Mouse (Mus musculus): ENCODE results near the gene Ncam1. TPM values are rescaled to one million over a fixed set of nuclear protein-coding genes. Genes with fewer than 3 reads are reported as not detected.

The Ncam1 gene
- polyA plus RNA-seq, 1 experiment: 3.2 TPM

- no peak for DNase-seq
- Histone ChIP-seq H3K4me3 (ENCODE audit: insufficient read depth, low read depth, low read length) (no peak overlapping the region), H3K36me3 (ENCODE audit: control insufficient read depth, insufficient read depth, low read length) (no peaks in the 10 kb centered on the region), H3K27me3 (replicated peaks; ENCODE audit: control insufficient read depth, insufficient read depth, low read length) (no peaks in the 10 kb centered on the region), H3K4me1 (ENCODE audit: control insufficient read depth, insufficient read depth, low read length) (no peaks in the 10 kb centered on the region), H3K27ac (ENCODE audit: insufficient read depth, low read depth, low read length) (no peak overlapping the region)
- 83% methylated on average over 2 of the region's 2 CpGs for WGBS
- TF ChIP-seq POLR2A (IDR thresholded peaks at IDR 0.05; ENCODE audit: low read depth, low read length) (no peak), CTCF (conservative IDR thresholded peaks at IDR 0.05; ENCODE audit: insufficient read depth, insufficient read length, low read depth, low read length) (no peak)
These were observed 206.7 kb downstream of the Ncam1 start for GRCm38 (mm10) chr9:49592006-49592405.

DNA sequence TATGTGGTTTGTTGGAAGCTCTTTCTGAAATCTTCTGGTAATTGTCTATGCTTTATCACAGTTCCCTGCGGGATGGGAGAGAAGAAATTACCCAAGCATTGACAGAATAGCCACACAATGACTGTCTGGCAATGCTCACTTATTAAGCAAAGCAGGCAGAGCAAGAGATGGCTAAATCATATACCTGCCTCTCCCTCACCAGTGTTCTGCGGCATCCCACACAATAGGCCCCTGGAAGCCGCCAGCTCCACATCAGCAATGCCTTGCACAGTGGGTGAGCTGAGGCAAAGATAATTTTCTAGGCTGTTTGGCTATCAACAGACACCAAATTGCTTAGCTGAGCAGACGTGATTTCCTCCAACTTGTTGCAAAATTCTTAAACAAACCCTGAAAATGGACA, 208.5 kb downstream of the Ncam1 start:
- Histone ChIP-seq H3K27ac (ENCODE audit: insufficient read depth, low read depth, low read length) (no peak overlapping the region), H3K36me3 (ENCODE audit: control insufficient read depth, insufficient read depth, low read length) (no peaks in the 10 kb centered on the region), H3K27me3 (replicated peaks; ENCODE audit: control insufficient read depth, insufficient read depth, low read length) (no peaks in the 10 kb centered on the region), H3K4me3 (ENCODE audit: insufficient read depth, low read depth, low read length) (no peak overlapping the region), H3K4me1 (ENCODE audit: control insufficient read depth, insufficient read depth, low read length) (no peaks in the 10 kb centered on the region)
- TF ChIP-seq POLR2A (IDR thresholded peaks at IDR 0.05; ENCODE audit: low read depth, low read length): no peak
- no peak for TF ChIP-seq CTCF (conservative IDR thresholded peaks at IDR 0.05; ENCODE audit: insufficient read depth, insufficient read length, low read depth, low read length)
- DNase-seq: no peak
- WGBS: 84% methylated on average over 4 of the region's 4 CpGs

- Histone ChIP-seq H3K27ac (ENCODE audit: insufficient read depth, low read depth, low read length) (no peak overlapping the region), H3K4me3 (ENCODE audit: insufficient read depth, low read depth, low read length) (no peak overlapping the region), H3K27me3 (replicated peaks; ENCODE audit: control insufficient read depth, insufficient read depth, low read length) (no peaks in the 10 kb centered on the region), H3K4me1 (ENCODE audit: control insufficient read depth, insufficient read depth, low read length) (no peaks in the 10 kb centered on the region), H3K36me3 (ENCODE audit: control insufficient read depth, insufficient read depth, low read length) (no peaks in the 10 kb centered on the region)
- DNase-seq: no peak
- TF ChIP-seq POLR2A (IDR thresholded peaks at IDR 0.05; ENCODE audit: low read depth, low read length) (no peak), CTCF (conservative IDR thresholded peaks at IDR 0.05; ENCODE audit: insufficient read depth, insufficient read length, low read depth, low read length) (no peak)
- WGBS: 97% methylated on average over 4 of the region's 4 CpGs
These were observed 221.6 kb downstream of the Ncam1 start for GRCm38 (mm10) chr9:49577136-49577535.

DNA sequence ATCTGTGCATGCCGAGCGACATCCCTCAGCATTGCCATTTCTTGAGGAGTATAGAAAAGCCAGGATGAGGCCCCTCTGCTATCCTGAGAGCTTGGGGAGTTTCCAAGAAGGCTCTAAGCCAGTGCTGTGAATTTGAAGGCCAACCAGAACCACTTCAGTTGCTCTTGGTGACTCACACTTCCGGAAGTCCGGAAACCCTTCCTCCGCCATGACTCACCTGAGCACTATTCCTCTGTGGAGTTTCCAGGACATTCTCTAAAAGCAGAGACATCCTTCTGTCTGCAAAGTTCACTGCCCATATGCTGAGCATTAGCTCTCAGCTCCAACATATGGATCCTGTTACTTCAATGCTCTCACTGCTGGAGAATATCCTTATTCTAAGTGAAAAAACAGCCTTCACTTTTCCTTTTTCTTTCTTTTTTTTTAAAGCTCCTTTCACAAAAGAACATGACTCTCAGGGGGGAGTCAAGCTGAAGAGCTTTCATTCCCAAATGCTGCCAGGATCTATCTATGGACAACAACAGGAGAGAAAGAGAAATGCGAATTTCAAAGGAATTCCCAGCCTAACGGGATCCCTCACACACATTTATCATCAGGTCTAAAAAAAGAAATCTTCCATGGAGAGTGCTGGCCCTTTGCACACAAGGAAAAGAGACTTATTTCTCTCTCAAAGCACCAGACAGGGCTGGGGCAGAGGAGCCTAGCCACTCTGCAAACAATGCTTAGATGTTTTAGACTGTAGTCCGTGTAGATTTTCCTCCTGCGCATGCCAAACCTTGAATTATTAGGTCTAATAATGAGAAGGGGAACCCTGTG, 226.8 kb downstream of the Ncam1 start:
- no peaks in the 10 kb centered on the region for H3K27me3 ChIP-seq (replicated peaks; ENCODE audit: control insufficient read depth, insufficient read depth, low read length)
- no peak overlapping the region for H3K27ac ChIP-seq (ENCODE audit: insufficient read depth, low read depth, low read length)
- H3K4me3 ChIP-seq (ENCODE audit: insufficient read depth, low read depth, low read length): no peak overlapping the region
- TF ChIP-seq CTCF (conservative IDR thresholded peaks at IDR 0.05; ENCODE audit: insufficient read depth, insufficient read length, low read depth, low read length): no peak
- no peak for TF ChIP-seq POLR2A (IDR thresholded peaks at IDR 0.05; ENCODE audit: low read depth, low read length)
- no peak for DNase-seq
- H3K4me1 ChIP-seq (ENCODE audit: control insufficient read depth, insufficient read depth, low read length): no peaks in the 10 kb centered on the region
- H3K36me3 ChIP-seq (ENCODE audit: control insufficient read depth, insufficient read depth, low read length): no peaks in the 10 kb centered on the region
- WGBS: 68% methylated on average over 9 of the region's 9 CpGs

- no peaks in the 10 kb centered on the region for H3K27me3 ChIP-seq (replicated peaks; ENCODE audit: control insufficient read depth, insufficient read depth, low read length)
- H3K36me3 ChIP-seq (ENCODE audit: control insufficient read depth, insufficient read depth, low read length): no peaks in the 10 kb centered on the region
- 66% methylated on average over 10 of the region's 10 CpGs for WGBS
- DNase-seq: no peak
- H3K4me1 ChIP-seq (ENCODE audit: control insufficient read depth, insufficient read depth, low read length): no peaks in the 10 kb centered on the region
- no peak overlapping the region for H3K27ac ChIP-seq (ENCODE audit: insufficient read depth, low read depth, low read length)
- TF ChIP-seq CTCF (conservative IDR thresholded peaks at IDR 0.05; ENCODE audit: insufficient read depth, insufficient read length, low read depth, low read length) (no peak), POLR2A (IDR thresholded peaks at IDR 0.05; ENCODE audit: low read depth, low read length) (no peak)
- H3K4me3 ChIP-seq (ENCODE audit: insufficient read depth, low read depth, low read length): no peak overlapping the region
These were observed 227.7 kb downstream of the Ncam1 start for GRCm38 (mm10) chr9:49570731-49571694.

- TF ChIP-seq CTCF (conservative IDR thresholded peaks at IDR 0.05; ENCODE audit: insufficient read depth, insufficient read length, low read depth, low read length) (no peak), POLR2A (IDR thresholded peaks at IDR 0.05; ENCODE audit: low read depth, low read length) (no peak)
- Histone ChIP-seq H3K4me3 (ENCODE audit: insufficient read depth, low read depth, low read length) (no peak overlapping the region), H3K27me3 (replicated peaks; ENCODE audit: control insufficient read depth, insufficient read depth, low read length) (no peaks in the 10 kb centered on the region), H3K36me3 (ENCODE audit: control insufficient read depth, insufficient read depth, low read length) (no peaks in the 10 kb centered on the region), H3K27ac (ENCODE audit: insufficient read depth, low read depth, low read length) (no peak overlapping the region), H3K4me1 (ENCODE audit: control insufficient read depth, insufficient read depth, low read length) (no peaks in the 10 kb centered on the region)
- WGBS: 81% methylated on average over 7 of the region's 7 CpGs
- no peak for DNase-seq
These were observed 228.6 kb downstream of the Ncam1 start for GRCm38 (mm10) chr9:49570033-49570660.
